8 mouse cellular contexts compared by ENCODE assay signal in genomic region chr4:128811382-128812056, GRCm38 (mm10). TPM values are rescaled to one million over a fixed set of nuclear protein-coding genes. Genes with fewer than 3 reads are reported as not detected.
DNase-seq lines count a peak whose midpoint lies in the region; ATAC-seq lines count a peak whose summit lies in the region.

No protein-coding gene starts in this region.

- 17% methylated on average over 16 of the region's 16 CpGs for WGBS in embryonic facial prominence, embryonic 13.5 days
- 18% methylated on average over 16 of the region's 16 CpGs for WGBS in limb, embryonic 10.5 days
- 15% methylated on average over 16 of the region's 16 CpGs for WGBS in midbrain, embryonic 12.5 days

- no peaks in the 10 kb centered on the region for H3K36me3 ChIP-seq in embryonic facial prominence, embryonic 13.5 days
- no peaks in the 10 kb centered on the region for H3K36me3 ChIP-seq in limb, embryonic 10.5 days
- H3K36me3 ChIP-seq in midbrain, embryonic 12.5 days, result no peaks in the 10 kb centered on the region

- H3K9ac ChIP-seq in embryonic facial prominence, embryonic 13.5 days, result peak overlapping the region; percentile 79
- peak overlapping the region; percentile 64 for H3K9ac ChIP-seq in midbrain, embryonic 12.5 days (replicated peaks)

- peak; percentile 89 for DNase-seq in A20 (ENCODE audit: low read depth, low spot score)
- DNase-seq in adrenal gland, postnatal 25 days, result peak; percentile 69
- peak; percentile 88 to 92 for DNase-seq in heart, adult 18-20 months
- peak; percentile 82 for DNase-seq in kidney, adult 18-20 months
- peak; percentile 74 for DNase-seq in limb, embryonic 10.5 days (ENCODE audit: low spot score)
- DNase-seq in spleen, adult 12 weeks (ENCODE audit: low spot score), result peak; percentile 41

- H3K27ac ChIP-seq in embryonic facial prominence, embryonic 13.5 days, result peak overlapping the region; percentile 58
- H3K27ac ChIP-seq in limb, embryonic 10.5 days, result peak overlapping the region; percentile 81
- H3K27ac ChIP-seq in midbrain, embryonic 12.5 days (replicated peaks), result 0 out of 2 replicates have a peak overlapping the region, but pooled peaks have one; percentile 31

- H3K4me3 ChIP-seq in embryonic facial prominence, embryonic 13.5 days, result peak overlapping the region; percentile 61
- H3K4me3 ChIP-seq in limb, embryonic 10.5 days, result peak overlapping the region; percentile 61
- H3K4me3 ChIP-seq in midbrain, embryonic 12.5 days, result peak overlapping the region; percentile 55

- peaks cover 23% of the 10 kb centered on the region for H3K4me1 ChIP-seq in embryonic facial prominence, embryonic 13.5 days
- H3K4me1 ChIP-seq in limb, embryonic 10.5 days, result peaks cover 42% of the 10 kb centered on the region
- peaks cover 19% of the 10 kb centered on the region for H3K4me1 ChIP-seq in midbrain, embryonic 12.5 days

- H3K9me3 ChIP-seq in embryonic facial prominence, embryonic 13.5 days, result no peaks in the 10 kb centered on the region
- H3K9me3 ChIP-seq in limb, embryonic 10.5 days (replicated peaks), result no peaks in the 10 kb centered on the region
- H3K9me3 ChIP-seq in midbrain, embryonic 12.5 days, result no peaks in the 10 kb centered on the region

- H3K4me2 ChIP-seq in embryonic facial prominence, embryonic 13.5 days, result peak overlapping the region; percentile 75
- H3K4me2 ChIP-seq in midbrain, embryonic 12.5 days (replicated peaks), result peak overlapping the region; percentile 66

- peak; percentile 79 for ATAC-seq in embryonic facial prominence, embryonic 13.5 days (ENCODE audit: insufficient number of reproducible peaks, insufficient read depth, low FRiP score, low TSS enrichment, low read depth)
- peak; percentile 89 for ATAC-seq in midbrain, embryonic 12.5 days (ENCODE audit: low FRiP score, low read depth)

- H3K27me3 ChIP-seq in embryonic facial prominence, embryonic 13.5 days, result no peaks in the 10 kb centered on the region
- no peaks in the 10 kb centered on the region for H3K27me3 ChIP-seq in limb, embryonic 10.5 days (ENCODE audit: low read depth, poor library complexity, severe bottlenecking)
- no peaks in the 10 kb centered on the region for H3K27me3 ChIP-seq in midbrain, embryonic 12.5 days

RNA-seq across cellular contexts. Expression of gene Zfp362, which starts 5.7 kb away (rescaled TPM):
- 30.3 and 38.6 TPM in 2 replicates for total RNA-seq in adrenal gland, postnatal 25 days (2021)
- polyA plus RNA-seq in embryonic facial prominence, embryonic 13.5 days (2015; fragmentation: Nextera tagmentation; extraction: Ambion mirVana), result 50.2 and 51.7 TPM in 2 replicates
- 1 to 10 TPM; 9.9 TPM for total RNA-seq in heart, adult 18-20 months (2021)
- polyA plus RNA-seq in limb, embryonic 10.5 days (2016; fragmentation: Nextera tagmentation; extraction: Ambion mirVana), result 41.4 and 48.6 TPM in 2 replicates
- polyA plus RNA-seq in midbrain, embryonic 12.5 days (2016; fragmentation: Nextera tagmentation; extraction: Ambion mirVana), result 43.5 and 45.9 TPM in 2 replicates

RNA-seq across cellular contexts. Expression of gene A3galt2, which starts 56.4 kb away (rescaled TPM):
- 0.27 TPM in 1 of 2 replicates, not detected in the other for total RNA-seq in adrenal gland, postnatal 25 days (2021)
- 0.29 and 0.38 TPM in 2 replicates for polyA plus RNA-seq in embryonic facial prominence, embryonic 13.5 days (2015; fragmentation: Nextera tagmentation; extraction: Ambion mirVana)
- total RNA-seq in heart, adult 18-20 months (2021), result under 1 TPM; 0.13 to 0.32 TPM
- 0.10 TPM in 1 of 2 replicates, not detected in the other for polyA plus RNA-seq in limb, embryonic 10.5 days (2016; fragmentation: Nextera tagmentation; extraction: Ambion mirVana)
- 0.56 and 0.59 TPM in 2 replicates for polyA plus RNA-seq in midbrain, embryonic 12.5 days (2016; fragmentation: Nextera tagmentation; extraction: Ambion mirVana)

Comparison
In these comparisons a context has a peak if more than half of its experiments do, and no peak if none do; other contexts are left out.
1. Peak in every context shown above with its lines: DNase-seq, ATAC-seq, H3K4me3 ChIP-seq and H3K27ac ChIP-seq.
2. H3K27ac ChIP-seq: peak in every context shown above with its lines; median percentile 81 in limb, embryonic 10.5 days; 58 in embryonic facial prominence, embryonic 13.5 days; 31 in midbrain, embryonic 12.5 days.